Mouse (Mus musculus): ENCODE measurements around the gene Surf6. TPM values are rescaled to one million over a fixed set of nuclear protein-coding genes. Genes with fewer than 3 reads are reported as not detected.

Surf6 gene
- polyA plus RNA-seq, 1 experiment from 2014 or later: 26.2 TPM

- H3K4me1 ChIP-seq: no peaks in the 10 kb centered on the region
- no peaks in the 10 kb centered on the region for H3K27me3 ChIP-seq
These were observed 24.1 kb downstream of the Surf6 start for GRCm38 (mm10) chr2:26878571-26878970.

GRCm38 (mm10) chr2:26870666-26871065 is 32.0 kb downstream of the Surf6 start:
- Histone ChIP-seq H3K4me1 (no peaks in the 10 kb centered on the region), H3K27ac (no peak overlapping the region), H3K4me2 (no peak overlapping the region), H3K27me3 (no peaks in the 10 kb centered on the region), H3K9me3 (no peaks in the 10 kb centered on the region), H3K4me3 (no peak overlapping the region), H3K9ac (no peak overlapping the region), H3K36me3 (no peaks in the 10 kb centered on the region)
- 39% methylated on average over 6 of the region's 6 CpGs for WGBS
- no peak for ATAC-seq (ENCODE audit: borderline replicate concordance, extremely low read depth, low FRiP score, low TSS enrichment)

More at GRCm38 (mm10) chr2:26878571-26878970, 24.1 kb downstream of the Surf6 start:
- Histone ChIP-seq H3K9ac (no peak overlapping the region), H3K27ac (no peak overlapping the region), H3K4me3 (no peak overlapping the region), H3K4me2 (no peak overlapping the region), H3K36me3 (no peaks in the 10 kb centered on the region), H3K9me3 (no peaks in the 10 kb centered on the region)
- no peak for ATAC-seq (ENCODE audit: borderline replicate concordance, extremely low read depth, low FRiP score, low TSS enrichment)

GRCm38 (mm10) chr2:26864879-26865278 is 37.8 kb downstream of the Surf6 start, which contains the start of gene Abo:
Gene Abo, minus strand, starts transcription at chr2:26864979.
- WGBS: 47% methylated on average over 3 of the region's 3 CpGs
- Histone ChIP-seq H3K9ac (no peak within 1 kb of the TSS), H3K4me2 (no peak within 1 kb of the TSS), H3K4me1 (no peaks in the 10 kb centered on the region), H3K4me3 (no peak within 1 kb of the TSS), H3K9me3 (no peaks in the 10 kb centered on the region), H3K27me3 (no peaks in the 10 kb centered on the region), H3K36me3 (no peaks in the 10 kb centered on the region), H3K27ac (no peak within 1 kb of the TSS)
- ATAC-seq (ENCODE audit: borderline replicate concordance, extremely low read depth, low FRiP score, low TSS enrichment): no peak

- Histone ChIP-seq H3K27me3 (no peaks in the 10 kb centered on the region), H3K4me3 (no peak overlapping the region), H3K36me3 (no peaks in the 10 kb centered on the region), H3K4me2 (no peak overlapping the region), H3K9ac (no peak overlapping the region), H3K4me1 (no peaks in the 10 kb centered on the region), H3K27ac (no peak overlapping the region), H3K9me3 (no peaks in the 10 kb centered on the region)
- ATAC-seq (ENCODE audit: borderline replicate concordance, extremely low read depth, low FRiP score, low TSS enrichment): no peak
- WGBS: 66% methylated on average over 3 of the region's 3 CpGs
These were observed 39.8 kb downstream of the Surf6 start for GRCm38 (mm10) chr2:26862856-26863255.

- 48% methylated on average over 2 of the region's 2 CpGs for WGBS
- no peak for ATAC-seq (ENCODE audit: borderline replicate concordance, extremely low read depth, low FRiP score, low TSS enrichment)
These were observed 55.0 kb downstream of the Surf6 start for GRCm38 (mm10) chr2:26847706-26848105.

More at GRCm38 (mm10) chr2:26847706-26848105, 55.0 kb downstream of the Surf6 start:
- H3K27me3 ChIP-seq: no peaks in the 10 kb centered on the region
- H3K4me1 ChIP-seq: no peaks in the 10 kb centered on the region
- no peaks in the 10 kb centered on the region for H3K36me3 ChIP-seq
- no peaks in the 10 kb centered on the region for H3K9me3 ChIP-seq
- H3K4me3 ChIP-seq: no peak overlapping the region
- H3K9ac ChIP-seq: no peak overlapping the region
- H3K27ac ChIP-seq: no peak overlapping the region
- H3K4me2 ChIP-seq: no peak overlapping the region

Other genes with a start within 250 kb of the Surf6 start
- gene Lcn4, start 231.6 kb downstream of the Surf6 start, polyA plus RNA-seq (2015; fragmentation: Nextera tagmentation; extraction: Ambion mirVana): not detected in 2 replicates
- gene Abo, start 37.9 kb downstream of the Surf6 start, polyA plus RNA-seq (2015; fragmentation: Nextera tagmentation; extraction: Ambion mirVana): not detected in 2 replicates
- gene Med22, start 7.8 kb upstream of the Surf6 start, polyA plus RNA-seq (2015; fragmentation: Nextera tagmentation; extraction: Ambion mirVana): 52.0 and 53.7 TPM in 2 replicates
- 614 and 640 TPM in 2 replicates for gene Rpl7a, start 7.9 kb upstream of the Surf6 start, polyA plus RNA-seq (2015; fragmentation: Nextera tagmentation; extraction: Ambion mirVana)
- 37.6 and 38.3 TPM in 2 replicates for gene Surf2, start 13.5 kb upstream of the Surf6 start, polyA plus RNA-seq (2015; fragmentation: Nextera tagmentation; extraction: Ambion mirVana)
- 52.4 and 56.8 TPM in 2 replicates for gene Surf1, start 13.7 kb upstream of the Surf6 start, polyA plus RNA-seq (2015; fragmentation: Nextera tagmentation; extraction: Ambion mirVana)
- 222 and 225 TPM in 2 replicates for gene Surf4, start 31.0 kb upstream of the Surf6 start, polyA plus RNA-seq (2015; fragmentation: Nextera tagmentation; extraction: Ambion mirVana)
- gene Stkld1, start 31.2 kb upstream of the Surf6 start, polyA plus RNA-seq (2015; fragmentation: Nextera tagmentation; extraction: Ambion mirVana): 0.31 TPM in 1 of 2 replicates, not detected in the other
- gene Rexo4, start 61.5 kb upstream of the Surf6 start, polyA plus RNA-seq (2015; fragmentation: Nextera tagmentation; extraction: Ambion mirVana): 43.0 and 44.7 TPM in 2 replicates
- 0.09 TPM in 1 of 2 replicates, not detected in the other for gene Adamts13, start 70.5 kb upstream of the Surf6 start, polyA plus RNA-seq (2015; fragmentation: Nextera tagmentation; extraction: Ambion mirVana)
- 59.0 and 60.9 TPM in 2 replicates for gene Cacfd1, start 107.0 kb upstream of the Surf6 start, polyA plus RNA-seq (2015; fragmentation: Nextera tagmentation; extraction: Ambion mirVana)
- gene Slc2a6, start 125.1 kb upstream of the Surf6 start, polyA plus RNA-seq (2015; fragmentation: Nextera tagmentation; extraction: Ambion mirVana): 0.48 and 0.77 TPM in 2 replicates
- gene Mymk, start 169.3 kb upstream of the Surf6 start, polyA plus RNA-seq (2015; fragmentation: Nextera tagmentation; extraction: Ambion mirVana): 0.49 and 0.76 TPM in 2 replicates
- gene Adamtsl2, start 176.5 kb upstream of the Surf6 start, polyA plus RNA-seq (2015; fragmentation: Nextera tagmentation; extraction: Ambion mirVana): 20.5 and 27.4 TPM in 2 replicates
- gene Fam163b, start 239.6 kb upstream of the Surf6 start, polyA plus RNA-seq (2015; fragmentation: Nextera tagmentation; extraction: Ambion mirVana): 0.69 and 0.70 TPM in 2 replicates